Mouse (Mus musculus) heart, adult 2 months (tissue): Measurements from ENCODE around the gene Prnp.

Experiments
- CTCF ChIP-seq: fragments of 200-600 bp; IDR thresholded peaks from 2 replicates; pipeline ENCODE4 v1.8.1; 2022; ENCODE audit warnings: antibody characterized with exemption, mild to moderate bottlenecking, moderate library complexity
- POLR2A ChIP-seq: fragments of 200-500 bp; IDR thresholded peaks from 2 replicates; pipeline ENCODE4 v1.6.1; 2011; ENCODE audit warnings: mild to moderate bottlenecking, low read depth, low read length, control low read depth; ENCODE audit not compliant: insufficient read depth

DNA sequence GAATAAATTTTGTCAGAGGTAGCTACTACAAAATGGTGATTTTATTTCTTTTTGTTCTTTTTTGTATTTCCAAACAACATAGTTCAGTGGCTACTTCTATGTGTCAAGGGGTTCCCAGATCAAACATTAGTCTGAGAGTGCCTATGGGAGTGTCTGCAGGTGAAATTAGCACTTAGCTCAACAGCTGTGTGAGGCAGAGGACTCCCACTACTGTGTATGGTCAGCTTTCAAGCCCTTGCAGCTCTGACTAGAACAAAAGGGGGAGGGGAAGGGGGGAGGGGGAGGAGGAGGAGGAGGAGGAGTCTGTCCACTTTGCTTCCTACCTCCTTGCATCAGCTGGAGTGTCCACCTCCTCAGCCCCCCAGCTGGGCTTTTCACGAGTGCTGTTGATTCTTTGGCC is 34.6 kb downstream of the Prnp start:
- TF ChIP-seq CTCF, result no peak
- no peak for TF ChIP-seq POLR2A
